Mouse (Mus musculus) liver, embryonic 16.5 days (tissue): ENCODE data around the gene Mlana. TPM values are rescaled to one million over a fixed set of nuclear protein-coding genes. Genes with fewer than 3 reads are reported as not detected.

Experiments used
- ATAC-seq: fragments of 200-750 bp; cut with Nextera tagmentation; 2 replicates; pipeline ENCODE4 v1.8.0; 2017; ENCODE audit warnings: low read depth, mild to moderate bottlenecking, moderate number of reproducible peaks, moderate library complexity
- H3K27ac ChIP-seq: fragments of 300-500 bp; sonication (generic); 2 replicates; pipeline ENCODE4 v1.5.1; 2014; ENCODE audit warnings: mild to moderate bottlenecking, low read length
- H3K27me3 ChIP-seq: fragments of 300-500 bp; sonication (generic); 2 replicates; pipeline ENCODE4 v1.6.1; 2014; ENCODE audit warnings: low read depth, low read length, mixed read lengths; ENCODE audit not compliant: control insufficient read depth, insufficient read depth
- H3K36me3 ChIP-seq: fragments of 300-500 bp; sonication (generic); 2 replicates; pipeline ENCODE4 v1.6.1; 2014; ENCODE audit warnings: mild to moderate bottlenecking; ENCODE audit not compliant: control insufficient read depth, insufficient read depth
- H3K4me1 ChIP-seq: fragments of 300-500 bp; sonication (generic); 2 replicates; pipeline ENCODE4 v1.6.1; 2014; ENCODE audit warnings: low read depth, low read length, mixed read lengths; ENCODE audit not compliant: control insufficient read depth
- H3K4me2 ChIP-seq: fragments of 300-500 bp; sonication (generic); 2 replicates; pipeline ENCODE4 v1.6.1; 2014; ENCODE audit warnings: low read depth, low read length, mixed read lengths
- H3K4me3 ChIP-seq: fragments of 300-500 bp; sonication (generic); 2 replicates; pipeline ENCODE4 v1.5.1; 2014; ENCODE audit warnings: low read depth, mild to moderate bottlenecking, low read length
- H3K9ac ChIP-seq: fragments of 300-500 bp; sonication (generic); 2 replicates; pipeline ENCODE4 v1.6.1; 2014; ENCODE audit warnings: low read depth, low read length
- H3K9me3 ChIP-seq: fragments of 300-500 bp; sonication (generic); replicated peaks from 2 replicates; pipeline ENCODE4 v1.6.1; 2016; ENCODE audit warnings: low read length; ENCODE audit not compliant: control insufficient read depth
- WGBS: fragments of 180-500 bp; shearing (Covaris S2); extraction: QIAGEN DNeasy Blood & Tissue Kit; methylation state at CpG from one replicate; pipeline ENCODE4 v1.1.7; 2014; ENCODE audit not compliant: insufficient replicate concordance; 5-methylcytosine and 5-hydroxymethylcytosine counted together
- polyA plus RNA-seq: library from polyadenylated mRNA; unstranded; fragments of >200 nt; fragmentation: Nextera tagmentation; extraction: Ambion mirVana; gene quantifications from 2 replicates; pipeline ENCODE4 v1.2.1, GENCODE M21; 2015

Gene Mlana
- polyA plus RNA-seq, 1 experiment from 2014 or later: not detected

DNA sequence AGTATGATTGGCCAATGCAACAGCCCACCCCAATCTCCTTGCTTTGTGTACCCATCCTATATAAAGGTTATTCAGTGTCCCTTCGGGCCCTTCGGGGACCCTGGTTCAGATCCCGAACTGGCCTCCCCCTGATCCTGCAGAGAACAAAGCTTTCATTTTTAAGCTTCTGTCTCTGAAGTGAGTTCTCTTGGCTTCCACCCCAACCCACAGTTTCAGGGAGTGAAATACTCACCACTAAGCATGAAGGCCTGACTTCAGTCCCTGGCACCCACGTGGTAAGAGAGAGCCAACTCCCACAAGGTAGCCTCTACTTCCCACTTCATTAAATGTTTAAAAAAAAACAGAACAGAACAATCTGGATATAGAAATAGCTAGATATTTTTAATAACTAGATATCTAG is 38.8 kb upstream of the Mlana start:
- WGBS: 78% methylated on average over 4 of the region's 4 CpGs
- no peaks in the 10 kb centered on the region for H3K4me1 ChIP-seq
- H3K36me3 ChIP-seq: no peaks in the 10 kb centered on the region
- ATAC-seq: no peak
- H3K27me3 ChIP-seq: no peaks in the 10 kb centered on the region
- H3K4me3 ChIP-seq: no peak overlapping the region
- no peak overlapping the region for H3K27ac ChIP-seq
- no peaks in the 10 kb centered on the region for H3K9me3 ChIP-seq
- no peak overlapping the region for H3K9ac ChIP-seq
- no peak overlapping the region for H3K4me2 ChIP-seq

DNA sequence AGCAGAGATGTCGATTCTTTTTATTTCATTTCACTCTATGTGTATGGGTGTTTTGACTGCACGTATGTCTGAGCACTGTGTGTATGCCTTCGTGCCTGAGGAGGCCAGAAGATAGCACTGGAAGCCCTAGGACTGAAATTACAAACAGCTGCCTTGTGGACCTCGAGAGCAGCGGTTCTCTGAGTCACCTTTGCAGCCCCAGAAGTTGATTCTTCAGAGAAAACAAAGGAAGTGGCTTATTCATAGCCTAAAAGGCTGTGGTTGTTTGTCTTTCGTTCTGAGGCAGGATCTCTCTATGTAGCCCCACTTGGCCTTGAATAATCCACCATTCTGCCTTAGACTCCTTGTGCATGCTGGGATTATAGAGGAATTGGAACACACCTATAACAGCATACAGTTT is 37.9 kb upstream of the Mlana start:
- Histone ChIP-seq H3K4me3 (no peak overlapping the region), H3K9me3 (no peaks in the 10 kb centered on the region), H3K9ac (no peak overlapping the region), H3K4me1 (no peaks in the 10 kb centered on the region), H3K27me3 (no peaks in the 10 kb centered on the region), H3K4me2 (no peak overlapping the region), H3K27ac (no peak overlapping the region), H3K36me3 (no peaks in the 10 kb centered on the region)
- ATAC-seq: no peak
- WGBS: 45% methylated on average over 6 of the region's 6 CpGs

DNA sequence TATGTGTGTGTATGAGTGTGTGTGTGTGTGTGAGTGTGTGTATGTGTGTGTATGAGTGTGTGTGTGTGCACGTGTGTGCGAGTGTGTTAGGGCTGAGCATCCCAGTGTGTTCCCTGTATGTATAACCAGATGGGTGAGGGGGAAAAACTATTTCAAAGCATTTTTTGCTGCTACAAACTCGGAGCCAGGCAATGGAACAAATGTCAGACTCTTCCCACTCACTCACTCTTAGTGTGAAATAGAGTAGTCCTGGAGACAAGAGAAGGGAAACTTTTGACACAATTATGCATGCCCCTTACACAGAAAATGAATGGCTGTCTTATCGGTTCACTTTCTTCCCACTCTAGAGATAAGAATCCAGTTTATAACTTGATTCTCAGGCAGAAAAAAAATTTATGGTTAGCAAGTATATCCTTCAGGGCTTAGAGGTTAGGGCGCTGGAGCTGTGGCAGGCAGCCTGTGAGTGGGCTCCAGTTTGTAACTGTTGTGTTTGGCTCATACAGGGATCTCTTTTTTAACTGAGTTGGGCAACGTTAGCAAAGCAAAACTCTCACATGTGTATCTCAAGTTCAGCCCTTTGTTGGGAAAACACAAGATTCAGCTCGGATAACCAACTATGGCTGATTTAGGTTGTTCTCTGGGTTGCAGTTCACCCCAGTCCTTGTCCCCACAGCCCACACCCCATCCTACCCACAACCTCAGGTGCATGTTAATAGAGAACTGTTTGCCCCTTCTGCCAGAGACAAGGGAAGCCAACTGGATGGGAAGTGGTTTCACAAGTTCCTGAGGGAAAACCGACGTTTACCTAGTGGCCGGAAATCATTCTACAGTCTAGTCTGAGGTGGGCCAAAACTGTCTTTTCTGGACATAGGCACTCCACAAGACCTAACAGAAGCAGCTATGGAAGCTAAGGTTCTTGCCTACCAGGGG is 36.5 kb upstream of the Mlana start:
- no peak overlapping the region for H3K4me2 ChIP-seq
- WGBS: 41% methylated on average over 10 of the region's 10 CpGs
- H3K4me3 ChIP-seq: no peak overlapping the region
- no peaks in the 10 kb centered on the region for H3K4me1 ChIP-seq
- H3K36me3 ChIP-seq: no peaks in the 10 kb centered on the region
- H3K9me3 ChIP-seq: no peaks in the 10 kb centered on the region
- no peak for ATAC-seq
- H3K27me3 ChIP-seq: no peaks in the 10 kb centered on the region
- H3K27ac ChIP-seq: no peak overlapping the region
- H3K9ac ChIP-seq: no peak overlapping the region

DNA sequence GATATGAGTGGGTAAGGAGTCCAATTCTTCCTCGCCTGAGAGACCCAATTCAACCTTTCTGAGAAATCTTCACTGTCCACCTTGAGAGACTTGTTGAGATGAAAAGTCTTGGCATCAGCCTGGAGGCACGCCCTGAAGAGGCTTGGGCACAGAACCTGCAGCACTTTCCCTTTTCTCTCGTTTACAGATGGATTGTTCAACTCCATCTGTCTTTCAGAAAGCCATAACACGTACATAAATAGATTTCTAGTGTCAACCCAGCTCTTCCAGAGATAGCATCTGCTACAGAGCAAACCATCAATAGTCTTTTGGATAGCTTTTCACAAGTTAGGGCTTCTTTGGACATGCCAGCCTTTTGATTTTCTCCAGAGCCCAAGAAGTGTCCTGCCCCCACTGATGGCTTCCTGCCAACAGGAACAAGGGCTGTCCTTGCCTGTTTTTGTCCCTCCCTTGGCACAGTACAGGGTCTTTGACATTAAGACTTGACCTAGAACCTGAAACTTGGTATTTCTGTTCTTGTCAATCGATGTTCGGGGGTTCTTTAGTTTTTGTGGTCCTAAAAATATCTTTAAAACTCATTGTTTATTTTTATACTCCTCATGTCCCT is 35.5 kb upstream of the Mlana start:
- H3K4me1 ChIP-seq: peaks cover 6% of the 10 kb centered on the region
- H3K4me3 ChIP-seq: no peak overlapping the region
- H3K9me3 ChIP-seq: no peaks in the 10 kb centered on the region
- WGBS: 53% methylated on average over 6 of the region's 6 CpGs
- no peaks in the 10 kb centered on the region for H3K27me3 ChIP-seq
- H3K4me2 ChIP-seq: no peak overlapping the region
- no peak overlapping the region for H3K27ac ChIP-seq
- no peak overlapping the region for H3K9ac ChIP-seq
- ATAC-seq: no peak
- H3K36me3 ChIP-seq: no peaks in the 10 kb centered on the region

DNA sequence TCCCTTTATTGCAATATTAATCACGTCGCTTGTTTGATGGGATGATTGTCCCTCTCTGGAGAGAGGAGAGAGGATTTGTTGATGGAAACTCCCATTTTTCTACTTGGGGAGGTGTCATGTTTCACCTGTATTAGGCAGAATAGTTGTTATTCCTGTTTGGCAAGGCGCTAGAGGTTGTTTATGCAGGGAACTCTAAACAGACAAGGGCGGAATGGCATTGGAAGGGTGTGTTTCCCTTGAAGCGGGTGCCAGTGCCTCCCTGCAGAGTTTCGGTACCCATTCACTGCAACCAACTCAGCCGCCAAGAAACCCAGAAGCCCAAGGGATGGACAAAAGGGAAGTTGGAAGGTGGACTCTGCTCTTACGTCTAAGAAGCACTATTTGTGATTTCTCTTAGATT is 33.8 kb upstream of the Mlana start:
- no peak overlapping the region for H3K27ac ChIP-seq
- no peak for ATAC-seq
- no peaks in the 10 kb centered on the region for H3K36me3 ChIP-seq
- H3K4me3 ChIP-seq: no peak overlapping the region
- H3K9me3 ChIP-seq: no peaks in the 10 kb centered on the region
- no peak overlapping the region for H3K4me2 ChIP-seq
- H3K9ac ChIP-seq: no peak overlapping the region
- no peaks in the 10 kb centered on the region for H3K27me3 ChIP-seq
- WGBS: 62% methylated on average over 8 of the region's 8 CpGs
- peaks cover 6% of the 10 kb centered on the region for H3K4me1 ChIP-seq

DNA sequence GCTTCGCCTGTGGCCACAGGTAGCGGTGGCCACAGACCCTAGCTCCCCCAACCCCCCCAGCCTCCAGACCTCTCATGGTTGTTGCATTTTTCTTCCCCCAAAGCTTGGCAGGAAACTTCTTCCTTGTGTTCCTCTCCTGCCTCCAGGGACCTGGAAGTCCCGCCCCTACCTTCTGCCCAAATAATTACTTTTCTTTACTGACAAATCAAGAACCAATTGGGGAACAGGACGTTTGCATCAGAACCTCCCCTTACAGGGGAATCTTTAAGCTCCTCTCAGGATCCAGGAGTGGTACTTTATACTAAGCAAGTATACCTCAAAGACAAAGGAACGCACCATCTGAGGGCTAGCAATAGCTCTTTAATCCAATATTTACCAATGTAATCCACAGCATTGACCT is 32.7 kb upstream of the Mlana start:
- Histone ChIP-seq H3K4me1 (peaks cover 6% of the 10 kb centered on the region), H3K36me3 (no peaks in the 10 kb centered on the region), H3K27ac (no peak overlapping the region), H3K27me3 (no peaks in the 10 kb centered on the region), H3K4me3 (no peak overlapping the region), H3K9me3 (no peaks in the 10 kb centered on the region), H3K9ac (no peak overlapping the region), H3K4me2 (no peak overlapping the region)
- WGBS: 67% methylated on average over 5 of the region's 5 CpGs
- ATAC-seq: no peak

DNA sequence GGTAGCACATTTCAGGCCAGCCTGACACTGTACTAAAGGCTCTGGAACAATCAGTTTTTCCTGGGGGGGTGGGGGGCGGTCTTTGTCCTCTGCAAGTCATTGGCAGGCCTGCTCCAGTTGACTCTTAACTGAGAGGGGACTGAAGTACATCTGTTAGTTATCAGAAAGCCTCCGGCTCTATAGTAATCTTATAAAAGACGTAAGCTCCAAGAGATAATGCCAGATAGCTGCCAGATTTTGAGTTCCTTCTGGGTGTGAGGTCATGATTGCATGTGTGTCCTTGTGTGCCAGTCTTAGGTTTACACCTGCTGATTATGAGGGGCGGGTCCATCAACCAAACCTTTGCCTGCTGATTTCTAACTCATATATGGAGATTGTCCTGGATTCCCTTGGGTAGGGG is 31.5 kb upstream of the Mlana start:
- Histone ChIP-seq H3K9ac (no peak overlapping the region), H3K36me3 (no peaks in the 10 kb centered on the region), H3K27ac (no peak overlapping the region), H3K4me2 (no peak overlapping the region), H3K9me3 (no peaks in the 10 kb centered on the region), H3K4me1 (peaks cover 6% of the 10 kb centered on the region), H3K27me3 (no peaks in the 10 kb centered on the region), H3K4me3 (no peak overlapping the region)
- no peak for ATAC-seq
- WGBS: 39% methylated on average over 4 of the region's 4 CpGs

DNA sequence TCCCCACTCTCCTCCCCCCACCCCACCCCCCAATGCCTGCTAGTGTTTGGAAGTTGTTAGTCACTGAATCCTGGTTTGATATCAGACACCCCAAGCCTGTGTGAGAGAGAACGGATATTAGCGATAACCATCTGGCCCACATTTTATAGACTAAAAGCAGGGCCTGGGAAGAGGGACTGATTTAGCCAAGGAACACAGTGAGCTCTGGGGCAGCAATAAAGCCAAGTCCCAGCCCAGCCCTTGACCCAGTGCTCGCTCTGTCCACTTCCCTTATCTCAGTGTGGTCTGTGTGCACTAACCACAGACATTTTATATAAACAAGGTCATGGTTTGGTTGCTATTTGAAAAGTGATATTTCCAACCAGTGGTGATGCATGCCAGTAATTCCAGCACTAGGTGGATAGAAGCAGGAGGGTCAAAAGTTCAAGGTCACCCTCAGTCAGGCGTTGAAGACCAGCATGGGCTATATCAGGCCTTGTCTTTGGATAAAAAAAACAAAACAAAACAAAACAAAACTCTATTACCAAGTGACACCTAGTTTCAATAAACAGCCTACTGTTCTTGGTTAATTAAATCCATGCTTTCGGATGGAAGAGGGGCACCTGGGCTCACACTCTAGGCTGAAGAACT is 30.5 kb upstream of the Mlana start:
- H3K4me2 ChIP-seq: no peak overlapping the region
- no peak overlapping the region for H3K9ac ChIP-seq
- peaks cover 6% of the 10 kb centered on the region for H3K4me1 ChIP-seq
- H3K27me3 ChIP-seq: no peaks in the 10 kb centered on the region
- H3K9me3 ChIP-seq: no peaks in the 10 kb centered on the region
- no peak overlapping the region for H3K4me3 ChIP-seq
- WGBS: 47% methylated on average over 5 of the region's 5 CpGs
- H3K27ac ChIP-seq: no peak overlapping the region
- no peaks in the 10 kb centered on the region for H3K36me3 ChIP-seq
- ATAC-seq: peak; percentile 37; the same call in 1 of the 2 replicates

DNA sequence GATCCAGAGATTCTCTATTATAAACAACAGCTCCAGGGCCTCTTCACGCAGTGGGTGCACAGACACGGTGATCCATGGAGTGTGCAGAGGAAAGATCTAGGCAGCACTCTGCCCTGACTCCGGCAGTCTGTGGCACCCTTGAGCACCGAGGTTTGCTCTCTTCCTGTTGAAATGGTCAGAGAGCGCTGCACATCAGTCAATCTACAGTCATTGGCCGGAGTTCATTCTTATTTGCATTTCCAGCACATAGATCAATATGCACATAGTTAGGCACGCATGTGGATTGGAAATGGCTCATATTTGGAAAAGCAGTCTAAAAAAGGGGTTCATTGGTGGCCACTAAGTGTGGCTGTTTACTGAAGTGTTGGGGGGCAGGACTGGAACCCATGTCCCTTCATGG is 29.5 kb upstream of the Mlana start:
- no peak overlapping the region for H3K4me2 ChIP-seq
- WGBS: 54% methylated on average over 7 of the region's 7 CpGs

More for the DNA sequence above, 29.5 kb upstream of the Mlana start:
- H3K4me3 ChIP-seq: no peak overlapping the region
- H3K36me3 ChIP-seq: no peaks in the 10 kb centered on the region
- peaks cover 6% of the 10 kb centered on the region for H3K4me1 ChIP-seq
- H3K9me3 ChIP-seq: no peaks in the 10 kb centered on the region
- no peak overlapping the region for H3K27ac ChIP-seq
- no peak overlapping the region for H3K9ac ChIP-seq
- peak; percentile 13; the same call in 1 of the 2 replicates for ATAC-seq
- no peaks in the 10 kb centered on the region for H3K27me3 ChIP-seq
